Mouse (Mus musculus) midbrain, postnatal 0 days (tissue): ENCODE results near the gene B9d1. TPM values are rescaled to one million over a fixed set of nuclear protein-coding genes. Genes with fewer than 3 reads are reported as not detected.

ENCODE experiments used
- ATAC-seq: fragments of 200-750 bp; cut with Nextera tagmentation; 2 replicates; pipeline ENCODE4 v1.8.0; 2017; ENCODE audit warnings: moderate number of reproducible peaks, mild to moderate bottlenecking, moderate TSS enrichment, moderate library complexity; ENCODE audit not compliant: low FRiP score
- DNase-seq: peaks from one replicate; pipeline ENCODE4 v3.0.0-alpha.2; 2015; ENCODE audit warnings: low spot score
- H3K27ac ChIP-seq: fragments of 300-500 bp; sonication (generic); 2 replicates; pipeline ENCODE4 v1.5.1; 2014; ENCODE audit warnings: low read depth, mild to moderate bottlenecking, low read length, mixed read lengths
- H3K27me3 ChIP-seq: fragments of 300-500 bp; sonication (generic); 2 replicates; pipeline ENCODE4 v1.6.1; 2014; ENCODE audit warnings: low read length, control low read depth, mixed read lengths; ENCODE audit not compliant: insufficient read depth
- H3K36me3 ChIP-seq: fragments of 300-500 bp; sonication (generic); 2 replicates; pipeline ENCODE4 v1.6.1; 2014; ENCODE audit warnings: low read length, control low read depth, mixed read lengths; ENCODE audit not compliant: insufficient read depth
- H3K4me1 ChIP-seq: fragments of 300-500 bp; sonication (generic); 2 replicates; pipeline ENCODE4 v1.6.1; 2014; ENCODE audit warnings: mild to moderate bottlenecking, control low read depth, antibody characterized with exemption, low read length, mixed read lengths; ENCODE audit not compliant: insufficient read depth
- H3K4me2 ChIP-seq: fragments of 300-500 bp; sonication (generic); 2 replicates; pipeline ENCODE4 v1.6.1; 2014; ENCODE audit warnings: low read depth, mild to moderate bottlenecking, low read length, mixed read lengths; ENCODE audit not compliant: poor library complexity, severe bottlenecking
- H3K4me3 ChIP-seq: fragments of 300-500 bp; sonication (generic); 2 replicates; pipeline ENCODE4 v1.5.1; 2014; ENCODE audit warnings: low read depth, mild to moderate bottlenecking, low read length, moderate library complexity
- H3K9ac ChIP-seq: fragments of 300-500 bp; sonication (generic); replicated peaks from 2 replicates; pipeline ENCODE4 v1.6.1; 2014; ENCODE audit warnings: mild to moderate bottlenecking, low read length, moderate library complexity, mixed read lengths; ENCODE audit not compliant: poor library complexity, severe bottlenecking
- H3K9me3 ChIP-seq: fragments of 300-500 bp; sonication (generic); 2 replicates; pipeline ENCODE4 v1.6.1; 2016; ENCODE audit warnings: low read length, control low read depth
- CTCF ChIP-seq: IDR thresholded peaks from 2 replicates; pipeline ENCODE4 v1.5.1; 2016; ENCODE audit warnings: antibody characterized with exemption, mild to moderate bottlenecking
- WGBS: fragments of 180-500 bp; shearing (Covaris S2); extraction: QIAGEN DNeasy Blood & Tissue Kit; methylation state at CpG from one replicate; pipeline ENCODE4 v1.1.7; 2014; 5-methylcytosine and 5-hydroxymethylcytosine counted together
- polyA plus RNA-seq: library from polyadenylated mRNA; unstranded; fragments of >200 nt; fragmentation: Nextera tagmentation; extraction: Ambion mirVana; gene quantifications from 2 replicates; pipeline ENCODE4 v1.2.1, GENCODE M21; 2015
- total RNA-seq: library from RNA; depleted of rRNA; stranded (reverse); fragments of >200 nt; gene quantifications from 2 replicates; pipeline ENCODE4 v1.2.3, GENCODE M21; 2014

Gene B9d1
- total and polyA plus RNA-seq, 2 experiments from 2014 or later, result 25.1 to 26.3 TPM

DNA sequence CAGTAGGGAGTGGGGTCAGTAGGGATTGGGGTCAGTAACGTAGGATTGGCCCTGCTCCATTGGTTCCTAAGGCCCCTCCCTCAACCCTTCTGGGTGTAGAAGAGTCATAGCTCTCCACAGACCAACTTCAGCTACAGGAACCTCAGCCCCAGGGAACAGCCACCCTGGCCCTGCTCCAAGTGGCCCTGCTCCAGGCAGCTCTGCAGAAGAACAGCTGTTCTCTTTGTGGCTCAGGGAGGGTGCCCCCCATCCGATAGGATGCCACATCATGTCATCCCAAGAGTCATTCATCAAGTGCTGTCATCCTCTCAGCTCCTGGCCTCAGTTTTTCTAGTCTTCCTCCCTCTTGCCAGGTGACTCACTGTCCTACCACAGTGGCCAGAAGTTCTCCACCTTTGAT, 17.5 kb upstream of the B9d1 start:
- H3K4me2 ChIP-seq, result no peak overlapping the region
- TF ChIP-seq CTCF, result no peak
- ATAC-seq, result no peak
- H3K27ac ChIP-seq, result no peak overlapping the region
- peaks cover 36% of the 10 kb centered on the region for H3K36me3 ChIP-seq
- 42% methylated on average over 1 of the region's 2 CpGs for WGBS
- H3K9me3 ChIP-seq, result no peaks in the 10 kb centered on the region
- no peak overlapping the region for H3K4me3 ChIP-seq
- peak; percentile 54 for DNase-seq
- H3K4me1 ChIP-seq, result peaks cover 4% of the 10 kb centered on the region; the same call in 1 of the 2 replicates
- H3K9ac ChIP-seq, result no peak overlapping the region
- no peaks in the 10 kb centered on the region for H3K27me3 ChIP-seq

- Histone ChIP-seq H3K36me3 (peaks cover 36% of the 10 kb centered on the region), H3K4me1 (peaks cover 9% of the 10 kb centered on the region; the same call in 1 of the 2 replicates), H3K27ac (no peak overlapping the region), H3K4me3 (no peak overlapping the region), H3K9me3 (no peaks in the 10 kb centered on the region), H3K9ac (no peak overlapping the region), H3K4me2 (no peak overlapping the region), H3K27me3 (no peaks in the 10 kb centered on the region)
- DNase-seq (no peak), ATAC-seq (no peak)
- TF ChIP-seq CTCF, result no peak
- WGBS, result 90% methylated on average over 7 of the region's 7 CpGs
These were observed 17.0 kb upstream of the B9d1 start for GRCm38 (mm10) chr11:61487936-61488335.

DNA sequence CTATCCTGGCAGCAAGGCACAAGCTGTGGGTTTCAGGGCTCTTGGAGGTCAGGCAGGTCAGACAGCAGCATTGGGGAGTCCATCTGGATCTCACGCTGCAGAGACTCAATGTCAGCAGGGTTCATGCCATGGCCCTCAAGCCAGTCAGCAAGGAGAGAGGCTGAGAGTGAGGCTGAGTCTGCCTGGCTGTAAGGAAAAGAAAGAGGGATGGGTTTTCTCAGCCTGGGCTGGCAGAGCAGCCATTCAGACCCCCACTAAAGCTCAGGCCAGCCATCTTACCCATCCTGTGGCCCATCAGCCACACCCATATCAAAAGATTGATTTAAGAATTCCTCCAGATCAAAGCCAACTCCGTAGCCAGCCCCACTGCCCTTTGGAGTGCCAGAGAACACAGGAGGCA, 15.9 kb upstream of the B9d1 start:
- Histone ChIP-seq H3K27ac (no peak overlapping the region), H3K4me1 (peaks cover 12% of the 10 kb centered on the region; the same call in 1 of the 2 replicates), H3K36me3 (peaks cover 36% of the 10 kb centered on the region), H3K4me3 (no peak overlapping the region), H3K27me3 (no peaks in the 10 kb centered on the region), H3K9ac (no peak overlapping the region), H3K9me3 (no peaks in the 10 kb centered on the region), H3K4me2 (no peak overlapping the region)
- DNase-seq (no peak), ATAC-seq (no peak)
- no peak for TF ChIP-seq CTCF
- WGBS, result 90% methylated on average over 2 of the region's 2 CpGs

DNA sequence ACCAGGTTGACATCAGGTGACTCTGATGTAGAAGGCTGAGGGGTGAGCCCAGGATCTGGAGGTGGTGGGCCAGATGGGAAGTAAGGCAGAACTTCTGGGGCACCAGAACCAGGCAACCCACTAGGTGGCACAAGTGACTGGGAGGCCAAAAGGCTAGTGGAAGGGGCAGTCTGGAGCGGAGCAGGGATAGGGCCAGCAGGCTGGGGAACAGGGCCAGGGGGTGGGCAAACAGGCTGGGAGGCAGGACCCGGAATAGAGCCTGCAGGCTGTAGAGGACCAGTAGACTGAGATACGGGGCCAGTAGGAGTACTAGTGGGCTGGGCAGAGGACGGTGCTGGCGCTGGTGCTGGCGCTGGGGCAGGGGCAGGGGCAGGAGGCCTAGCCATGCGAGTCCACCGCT, 15.1 kb upstream of the B9d1 start:
- 92% methylated on average over 8 of the region's 8 CpGs for WGBS
- Histone ChIP-seq H3K27ac (no peak overlapping the region), H3K4me1 (peaks cover 12% of the 10 kb centered on the region; the same call in 1 of the 2 replicates), H3K9ac (no peak overlapping the region), H3K27me3 (no peaks in the 10 kb centered on the region), H3K4me2 (no peak overlapping the region), H3K4me3 (no peak overlapping the region), H3K36me3 (peaks cover 36% of the 10 kb centered on the region), H3K9me3 (no peaks in the 10 kb centered on the region)
- DNase-seq (no peak), ATAC-seq (no peak)
- TF ChIP-seq CTCF, result no peak

- no peaks in the 10 kb centered on the region for H3K27me3 ChIP-seq
- ATAC-seq, result no peak
- no peaks in the 10 kb centered on the region for H3K9me3 ChIP-seq
- H3K4me2 ChIP-seq, result no peak overlapping the region
- no peak overlapping the region for H3K4me3 ChIP-seq
- peaks cover 36% of the 10 kb centered on the region for H3K36me3 ChIP-seq
- H3K4me1 ChIP-seq, result peaks cover 12% of the 10 kb centered on the region; the same call in 1 of the 2 replicates
- no peak for TF ChIP-seq CTCF
- 93% methylated on average over 22 of the region's 22 CpGs for WGBS
- DNase-seq, result no peak
- H3K27ac ChIP-seq, result no peak overlapping the region
- no peak overlapping the region for H3K9ac ChIP-seq
These were observed 13.9 kb upstream of the B9d1 start for GRCm38 (mm10) chr11:61490944-61491520.

DNA sequence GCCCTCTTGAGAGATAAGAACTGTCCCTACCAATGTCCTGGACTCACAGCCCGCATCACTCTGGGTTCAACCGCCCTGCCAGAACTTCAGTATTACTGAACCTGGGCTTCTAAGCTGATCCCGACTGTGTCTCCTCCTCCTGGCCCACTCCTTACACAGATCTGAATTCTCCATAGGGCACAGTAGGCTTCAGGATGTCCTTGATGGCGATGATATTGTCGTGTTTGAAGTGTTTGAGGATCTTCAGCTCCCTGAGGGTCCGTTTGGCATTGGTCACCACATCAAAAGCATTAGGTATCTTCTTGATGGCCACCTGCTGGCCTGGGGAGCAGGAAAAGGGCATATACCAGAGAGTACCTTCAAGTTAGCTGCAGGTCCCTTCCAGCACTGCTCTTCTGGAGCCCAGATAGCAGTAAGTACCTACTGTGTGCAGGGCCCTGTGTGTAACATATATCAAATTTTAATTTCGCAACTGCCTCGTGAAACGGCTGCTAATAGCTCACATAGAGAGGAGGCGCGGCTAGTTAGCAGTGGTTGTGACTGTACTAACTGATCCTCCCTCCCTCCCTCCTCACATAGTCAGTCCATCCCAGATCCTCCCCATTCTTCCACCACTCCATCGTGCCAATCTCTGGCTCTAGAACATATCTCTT, 12.1 kb upstream of the B9d1 start:
- Histone ChIP-seq H3K4me1 (peaks cover 12% of the 10 kb centered on the region; the same call in 1 of the 2 replicates), H3K9me3 (no peaks in the 10 kb centered on the region), H3K27me3 (no peaks in the 10 kb centered on the region), H3K4me2 (peak overlapping the region; percentile 73), H3K9ac (peak overlapping the region; percentile 89), H3K4me3 (peak overlapping the region; percentile 81), H3K36me3 (peaks cover 35% of the 10 kb centered on the region), H3K27ac (peak overlapping the region; percentile 87; the same call in 1 of the 2 replicates)
- 74% methylated on average over 12 of the region's 12 CpGs for WGBS
- no peak for TF ChIP-seq CTCF
- DNase-seq (no peak), ATAC-seq (no peak)
